Mouse (Mus musculus): Measurements from ENCODE around the gene Sucnr1.

- TF ChIP-seq CTCF (IDR thresholded peaks at IDR 0.05; ENCODE audit: low read depth, low read length) (no peak), POLR2A (IDR thresholded peaks at IDR 0.05; ENCODE audit: borderline replicate concordance, low read depth, low read length) (no peak)
Measured at GRCm38 (mm10) chr3:60096941-60097340, 15.3 kb downstream of the Sucnr1 start.
